Comparison of ENCODE assay signal across 9 mouse cellular contexts in genomic region chr12:85472656-85473410, GRCm38 (mm10). TPM values are rescaled to one million over a fixed set of nuclear protein-coding genes. Genes with fewer than 3 reads are reported as not detected.
A peak's percentile ranks its signal among the peaks of the same experiment; 100 is the strongest.
DNase-seq lines count a peak whose midpoint lies in the region; ATAC-seq and TF ChIP-seq lines count a peak whose summit lies in the region.
"Had no signal": no experiment of that assay in that cellular context is flagged by ENCODE, and none has a peak within 500 bp of the region (broad histone marks: within the 10 kb centered on the region; RNA-seq: fewer than 3 reads in every experiment).

No protein-coding gene starts in this region.

- H3K9me3 ChIP-seq in embryonic facial prominence, embryonic 12.5 days = no peaks in the 10 kb centered on the region
- H3K9me3 ChIP-seq in limb, embryonic 12.5 days = no peaks in the 10 kb centered on the region

- no peak for ATAC-seq in embryonic facial prominence, embryonic 12.5 days (ENCODE audit: insufficient number of reproducible peaks, insufficient read depth, low FRiP score, low TSS enrichment)
- ATAC-seq in limb, embryonic 12.5 days (ENCODE audit: insufficient number of reproducible peaks, insufficient read depth, low FRiP score, low TSS enrichment, low read depth) = no peak
- ATAC-seq in monocyte, adult 5-6 weeks (replicated peaks; ENCODE audit: insufficient number of reproducible peaks, low FRiP score, low TSS enrichment, poor library complexity, severe bottlenecking) = no peak

- WGBS in embryonic facial prominence, embryonic 12.5 days = 1% methylated on average over 21 of the region's 23 CpGs
- under 1% methylated on average over 22 of the region's 23 CpGs for WGBS in limb, embryonic 12.5 days
- WGBS in olfactory bulb, adult 2 months = under 1% methylated on average over 23 of the region's 23 CpGs

- H3K4me2 ChIP-seq in embryonic facial prominence, embryonic 12.5 days (replicated peaks) = peak overlapping the region; percentile 100
- H3K4me2 ChIP-seq in limb, embryonic 12.5 days = peak overlapping the region; percentile 100

- H3K27ac ChIP-seq in gastrocnemius, adult 2 months = peak overlapping the region; percentile 100
- H3K27ac ChIP-seq in embryonic facial prominence, embryonic 12.5 days = no peak overlapping the region
- H3K27ac ChIP-seq in limb, embryonic 12.5 days = 0 out of 2 replicates have a peak overlapping the region, but pooled peaks have one; percentile 45
- H3K27ac ChIP-seq in olfactory bulb, adult 2 months (ENCODE audit: insufficient read depth, low read depth, low read length) = peak overlapping the region; percentile 81

- peaks cover 24% of the 10 kb centered on the region; the same call in 1 of the 2 replicates for H3K4me1 ChIP-seq in embryonic facial prominence, embryonic 12.5 days
- peaks cover 36% of the 10 kb centered on the region for H3K4me1 ChIP-seq in limb, embryonic 12.5 days (replicated peaks)
- peaks cover 24% of the 10 kb centered on the region for H3K4me1 ChIP-seq in olfactory bulb, adult 2 months (ENCODE audit: control insufficient read depth, insufficient read depth, low read length)

- intact Hi-C loops in gastrocnemius, adult 2 months (cut with DNase I) = loop anchor here (1.0 to 2.0 kb wide), 2 partner anchors 18 to 36 kb away; no protein-coding TSS in a partner anchor
- intact Hi-C loops in gastrocnemius, postnatal 14 days (cut with DNase I; ENCODE audit: low total_unique reads) = no loop called here

- DNase-seq in gastrocnemius, adult 2 months = no peak
- no peak for DNase-seq in gastrocnemius, postnatal 14 days
- DNase-seq in B cell, adult 2 months = peak; percentile 65 to 66
- DNase-seq in cerebellum, adult 11-12 months = no peak

- TF ChIP-seq CTCF in gastrocnemius, adult 2 months (IDR thresholded peaks at IDR 0.05) = no peak
- TF ChIP-seq CTCF in olfactory bulb, adult 2 months (IDR thresholded peaks at IDR 0.05; ENCODE audit: insufficient read depth, low read depth, low read length) = no peak

- peak overlapping the region; percentile 90 for H3K4me3 ChIP-seq in gastrocnemius, adult 2 months
- H3K4me3 ChIP-seq in embryonic facial prominence, embryonic 12.5 days = peak overlapping the region; percentile 58
- H3K4me3 ChIP-seq in limb, embryonic 12.5 days (replicated peaks) = peak overlapping the region; percentile 55
- H3K4me3 ChIP-seq in olfactory bulb, adult 2 months (ENCODE audit: insufficient read depth, low read depth, low read length) = peak overlapping the region; percentile 67

- peak overlapping the region; percentile 51 for H3K9ac ChIP-seq in embryonic facial prominence, embryonic 12.5 days
- H3K9ac ChIP-seq in limb, embryonic 12.5 days (replicated peaks) = peak overlapping the region; percentile 58

- TF ChIP-seq POLR2A in olfactory bulb, adult 2 months (IDR thresholded peaks at IDR 0.05; ENCODE audit: insufficient read depth, low read depth, low read length) = no peak

- no peaks in the 10 kb centered on the region for H3K36me3 ChIP-seq in embryonic facial prominence, embryonic 12.5 days
- no peaks in the 10 kb centered on the region for H3K36me3 ChIP-seq in limb, embryonic 12.5 days

- H3K27me3 ChIP-seq in embryonic facial prominence, embryonic 12.5 days = peaks cover 29% of the 10 kb centered on the region
- H3K27me3 ChIP-seq in limb, embryonic 12.5 days = peaks cover 41% of the 10 kb centered on the region
- H3K27me3 ChIP-seq: Patski had no signal

RNA-seq across cellular contexts. Expression of gene Fos, which starts 0.9 kb away (rescaled TPM):
- 1 to 10 TPM; 3.6 to 8.7 TPM for total RNA-seq in gastrocnemius, adult 2 months (2021)
- total RNA-seq in gastrocnemius, postnatal 14 days (2021) = 1 to 10 TPM; 7.6 to 8.9 TPM
- polyA plus RNA-seq in embryonic facial prominence, embryonic 12.5 days (2016; fragmentation: Nextera tagmentation; extraction: Ambion mirVana) = 2.3 and 3.5 TPM in 2 replicates
- 2.0 and 2.7 TPM in 2 replicates for polyA plus RNA-seq in limb, embryonic 12.5 days (2016; fragmentation: Nextera tagmentation; extraction: Ambion mirVana)
- polyA plus RNA-seq in olfactory bulb, adult 2 months (2012; ENCODE audit: insufficient read depth, insufficient read length, low replicate concordance, missing spikeins) = not detected in 2 replicates
- total RNA-seq in monocyte, adult 5-6 weeks (2017) = 138 to 560 TPM (median 216 TPM) in 3 replicates

Comparison
In these comparisons a context has a peak if more than half of its experiments do, and no peak if none do; other contexts are left out.
1. DNase-seq: peak in B cell, adult 2 months (2 of 2); none in gastrocnemius, adult 2 months (single experiment), gastrocnemius, postnatal 14 days (single experiment) and cerebellum, adult 11-12 months (single experiment).
2. RNA of gene Fos, which starts 0.9 kb away (total RNA-seq): 138 to 560 TPM in monocyte, adult 5-6 weeks; 7.6 to 8.9 TPM in gastrocnemius, postnatal 14 days and 3.6 to 8.7 TPM in gastrocnemius, adult 2 months; every median in the first group is over 10 times any median in the second.
3. Peak in every context shown above with its lines, with median percentiles within 50 percentile points of each other: H3K4me3 ChIP-seq.